Mouse (Mus musculus) ES-E14 (cell line): ENCODE results near the gene Kirrel3.

Experiments
- CHD2 ChIP-seq: IDR thresholded peaks from 2 replicates; pipeline ENCODE4 v1.6.1; 2014; ENCODE audit warnings: mild to moderate bottlenecking, low read depth, low read length, inconsistent platforms
- HCFC1 ChIP-seq: IDR thresholded peaks from 2 replicates; pipeline ENCODE4 v1.6.1; 2012; ENCODE audit warnings: low read length, inconsistent platforms, borderline replicate concordance; ENCODE audit not compliant: insufficient read depth
- MAFK ChIP-seq: IDR thresholded peaks from 2 replicates; pipeline ENCODE4 v1.6.1; 2014; ENCODE audit warnings: mild to moderate bottlenecking, low read depth, low read length, inconsistent platforms; ENCODE audit not compliant: insufficient read depth
- ZNF384 ChIP-seq: IDR thresholded peaks from 2 replicates; pipeline ENCODE4 v1.6.1; 2012; ENCODE audit warnings: low read depth, low read length, inconsistent platforms

DNA sequence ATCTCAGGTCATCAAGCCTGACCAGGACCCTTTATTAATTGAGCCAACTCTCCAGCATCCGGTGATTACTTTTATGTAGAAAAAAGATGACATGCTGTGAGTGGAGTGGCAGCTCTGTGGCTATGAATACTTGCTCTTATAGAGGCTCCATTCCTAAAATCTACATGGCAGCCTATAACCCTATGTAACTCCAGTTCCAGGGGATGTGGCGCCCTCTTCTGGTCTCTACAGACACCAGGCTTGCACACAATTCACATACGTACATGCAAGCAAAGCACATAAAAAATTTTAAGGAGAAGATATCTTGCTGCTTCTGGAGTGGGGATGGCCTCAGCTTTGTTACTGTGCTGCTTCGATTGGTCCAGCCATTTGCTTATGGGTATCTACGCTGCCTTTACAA is 468.5 kb downstream of the Kirrel3 start:
- TF ChIP-seq ZNF384 (no peak), HCFC1 (no peak), MAFK (no peak), CHD2 (no peak)
